Mouse (Mus musculus) liver, embryonic 13.5 days (tissue): ENCODE results near the gene Lpp. TPM values are rescaled to one million over a fixed set of nuclear protein-coding genes. Genes with fewer than 3 reads are reported as not detected.
A peak's percentile ranks its signal among the peaks of the same experiment; 100 is the strongest.

Source experiments
- ATAC-seq: fragments of 200-750 bp; cut with Nextera tagmentation; 2 replicates; pipeline ENCODE4 v1.8.0; 2017; ENCODE audit warnings: low read depth, mild to moderate bottlenecking, moderate number of reproducible peaks, moderate library complexity
- DNase-seq: peaks from one replicate; pipeline ENCODE4 v3.0.0; 2022
- H3K27ac ChIP-seq: fragments of 300-500 bp; sonication (generic); 2 replicates; pipeline ENCODE4 v1.5.1; 2015; ENCODE audit warnings: moderate library complexity, mild to moderate bottlenecking, inconsistent platforms
- H3K27me3 ChIP-seq: fragments of 300-500 bp; sonication (generic); 2 replicates; pipeline ENCODE4 v1.6.1; 2015; ENCODE audit warnings: mild to moderate bottlenecking, inconsistent platforms
- H3K36me3 ChIP-seq: fragments of 300-500 bp; sonication (generic); 2 replicates; pipeline ENCODE4 v1.6.1; 2015; ENCODE audit warnings: mild to moderate bottlenecking, inconsistent platforms
- H3K4me1 ChIP-seq: fragments of 300-500 bp; sonication (generic); replicated peaks from 2 replicates; pipeline ENCODE4 v1.6.1; 2015; ENCODE audit warnings: inconsistent platforms
- H3K4me2 ChIP-seq: fragments of 300-500 bp; sonication (generic); 2 replicates; pipeline ENCODE4 v1.6.1; 2015; ENCODE audit warnings: inconsistent platforms, mild to moderate bottlenecking, moderate library complexity
- H3K4me3 ChIP-seq: fragments of 300-500 bp; sonication (generic); replicated peaks from 2 replicates; pipeline ENCODE4 v1.5.1; 2015; ENCODE audit warnings: mild to moderate bottlenecking, inconsistent platforms
- H3K9ac ChIP-seq: fragments of 300-500 bp; sonication (generic); 2 replicates; pipeline ENCODE4 v1.6.1; 2015; ENCODE audit warnings: mild to moderate bottlenecking, inconsistent platforms
- H3K9me3 ChIP-seq: fragments of 300-500 bp; sonication (generic); replicated peaks from 2 replicates; pipeline ENCODE4 v1.6.1; 2016; ENCODE audit warnings: inconsistent platforms
- WGBS: fragments of 180-500 bp; shearing (Covaris S2); methylation state at CpG from one replicate; pipeline ENCODE4 v1.1.7; 2015; ENCODE audit not compliant: insufficient replicate concordance; 5-methylcytosine and 5-hydroxymethylcytosine counted together
- polyA plus RNA-seq: library from polyadenylated mRNA; unstranded; fragments of >200 nt; fragmentation: Nextera tagmentation; extraction: Ambion mirVana; gene quantifications from 2 replicates; pipeline ENCODE4 v1.2.1, GENCODE M21; 2015

Lpp gene
- polyA plus RNA-seq, 1 experiment from 2014 or later = 6.1 TPM

DNA sequence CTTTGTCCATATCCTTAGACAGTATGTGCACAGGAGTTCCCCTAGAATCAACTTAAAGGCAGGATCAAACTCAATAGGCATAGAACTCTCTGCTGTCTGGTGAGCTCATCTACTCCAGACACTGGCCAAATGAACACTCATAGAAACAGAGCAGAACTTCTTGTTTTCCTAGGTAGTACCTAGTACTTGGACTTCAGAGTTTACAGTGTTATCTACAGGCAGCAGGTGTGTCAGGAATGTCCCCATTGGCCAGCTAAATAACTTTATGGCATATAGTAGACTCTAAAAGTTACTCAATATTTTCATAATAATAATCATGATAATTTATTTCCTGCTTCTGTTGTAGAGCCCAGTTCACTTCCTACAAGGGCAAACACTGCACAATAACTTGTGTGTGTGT, 16.8 kb upstream of the Lpp start:
- H3K4me1 ChIP-seq = no peaks in the 10 kb centered on the region
- no peak overlapping the region for H3K27ac ChIP-seq
- H3K9ac ChIP-seq = no peak overlapping the region
- no peaks in the 10 kb centered on the region for H3K27me3 ChIP-seq
- no peaks in the 10 kb centered on the region for H3K9me3 ChIP-seq
- no peak for ATAC-seq
- no peaks in the 10 kb centered on the region for H3K36me3 ChIP-seq
- DNase-seq = no peak
- no peak overlapping the region for H3K4me3 ChIP-seq
- no peak overlapping the region for H3K4me2 ChIP-seq

DNA sequence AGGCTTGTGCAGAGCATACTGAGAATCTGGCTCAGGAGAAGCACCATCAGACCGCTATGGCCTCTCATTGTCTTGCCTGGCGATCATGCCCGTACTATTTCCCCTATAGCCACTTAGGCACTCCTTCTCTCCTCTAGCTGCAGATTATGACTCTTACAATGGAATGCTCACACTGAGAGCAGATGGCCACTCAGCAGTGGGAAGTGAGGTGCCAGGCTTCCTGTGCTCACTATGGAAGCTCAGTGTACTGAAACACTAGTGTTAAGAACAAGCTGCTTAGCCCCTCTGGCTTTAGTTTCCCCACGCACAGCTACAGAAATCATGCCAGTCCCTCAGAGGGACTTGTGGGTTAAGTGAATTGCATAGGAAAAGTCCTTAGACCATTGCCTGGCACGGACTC, 2.7 kb upstream of the Lpp start:
- Histone ChIP-seq H3K4me3 (no peak overlapping the region), H3K4me1 (no peaks in the 10 kb centered on the region), H3K27ac (no peak overlapping the region), H3K9ac (no peak overlapping the region), H3K27me3 (peaks cover 37% of the 10 kb centered on the region), H3K9me3 (no peaks in the 10 kb centered on the region), H3K36me3 (no peaks in the 10 kb centered on the region), H3K4me2 (no peak overlapping the region)
- no peak for DNase-seq
- ATAC-seq = no peak
- 71% methylated on average over 5 of the region's 5 CpGs for WGBS

DNA sequence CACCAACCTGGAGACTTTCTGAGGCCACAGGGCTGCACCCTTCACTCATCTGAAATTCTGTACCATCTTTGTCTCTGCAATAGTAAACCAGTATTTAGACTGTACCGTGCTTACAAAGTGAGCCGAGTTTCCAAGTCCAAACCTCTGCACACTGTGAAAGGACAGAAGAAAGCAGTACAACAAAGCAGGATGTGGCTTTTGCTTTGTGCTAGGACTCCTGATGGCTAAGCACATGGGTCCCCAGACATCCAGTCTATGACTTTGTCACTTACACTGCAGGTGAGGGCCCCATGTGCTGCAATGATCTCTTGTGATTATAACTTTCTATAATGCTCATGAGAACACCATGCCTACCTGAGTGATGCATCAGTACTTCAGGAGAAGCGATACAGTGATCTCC, 2.2 kb upstream of the Lpp start:
- Histone ChIP-seq H3K9ac (no peak overlapping the region), H3K4me1 (no peaks in the 10 kb centered on the region), H3K27me3 (peaks cover 37% of the 10 kb centered on the region), H3K27ac (no peak overlapping the region), H3K9me3 (no peaks in the 10 kb centered on the region), H3K36me3 (no peaks in the 10 kb centered on the region), H3K4me3 (no peak overlapping the region), H3K4me2 (no peak overlapping the region)
- ATAC-seq (no peak), DNase-seq (no peak)
- 67% methylated on average over 3 of the region's 3 CpGs for WGBS

DNA sequence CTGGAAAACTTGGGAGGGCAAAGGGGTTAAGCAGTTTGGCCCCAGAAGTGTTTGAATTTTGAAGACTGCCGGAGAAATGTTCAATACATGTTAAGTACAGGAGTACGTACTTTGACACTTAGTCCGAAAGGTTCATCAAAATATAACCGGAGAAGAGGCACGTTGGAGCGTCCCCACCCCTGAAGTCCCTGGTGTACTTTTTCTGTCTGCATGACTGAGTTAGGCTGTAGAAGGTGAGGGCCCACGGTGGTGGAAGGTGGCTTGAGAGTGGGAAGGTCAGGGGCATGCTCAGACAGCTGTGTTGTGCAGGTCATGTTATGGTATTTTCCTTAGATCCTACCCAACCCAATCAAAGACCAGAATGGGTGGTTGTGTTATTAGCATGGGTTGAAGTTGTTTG, 1.4 kb upstream of the Lpp start:
- ATAC-seq (no peak), DNase-seq (no peak)
- no peak overlapping the region for H3K27ac ChIP-seq
- H3K9me3 ChIP-seq = no peaks in the 10 kb centered on the region
- WGBS = 74% methylated on average over 7 of the region's 7 CpGs
- no peak overlapping the region for H3K4me3 ChIP-seq
- peak overlapping the region; percentile 72; the same call in 1 of the 2 replicates for H3K4me2 ChIP-seq
- peaks cover 8% of the 10 kb centered on the region for H3K4me1 ChIP-seq
- H3K36me3 ChIP-seq = no peaks in the 10 kb centered on the region
- peaks cover 37% of the 10 kb centered on the region for H3K27me3 ChIP-seq
- no peak overlapping the region for H3K9ac ChIP-seq

DNA sequence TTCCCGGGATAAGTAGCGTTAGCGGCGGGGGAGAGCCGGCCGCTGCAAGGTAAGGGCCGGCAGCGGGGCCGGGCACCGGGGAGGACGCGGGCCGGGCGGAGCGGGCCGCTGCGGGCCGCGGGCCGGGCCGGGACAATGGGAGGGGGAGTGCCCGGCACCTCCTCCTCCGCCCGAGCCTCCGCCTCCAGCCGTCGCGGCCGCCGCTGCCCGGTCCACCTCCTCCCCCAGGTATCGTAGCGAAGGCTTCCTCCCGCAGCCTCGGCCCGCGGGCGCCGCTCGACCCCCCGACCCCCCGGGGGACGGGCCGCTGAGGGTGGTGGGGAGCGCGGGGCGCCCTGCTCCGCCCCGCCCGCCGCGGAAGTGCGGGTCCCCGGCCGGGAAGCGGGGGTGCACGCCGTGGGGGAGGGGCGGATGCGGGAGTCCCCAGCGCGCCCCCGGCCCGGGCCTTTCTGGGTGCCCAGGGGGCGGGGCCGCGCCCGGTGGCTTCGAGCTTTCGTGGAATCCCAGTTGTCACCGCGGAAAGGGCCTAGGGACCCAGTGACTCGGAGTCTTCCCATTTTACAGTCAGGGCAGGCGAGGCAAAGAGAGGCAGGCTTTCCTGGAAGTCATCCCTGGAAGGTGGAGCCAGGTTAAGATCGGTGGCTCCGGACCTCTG, 376 bp downstream of the Lpp start:
- 1% methylated on average over 61 of the region's 76 CpGs for WGBS
- Histone ChIP-seq H3K9ac (peak overlapping the region; percentile 72), H3K27me3 (peaks cover 37% of the 10 kb centered on the region), H3K36me3 (no peaks in the 10 kb centered on the region), H3K27ac (peak overlapping the region; percentile 83), H3K9me3 (no peaks in the 10 kb centered on the region), H3K4me2 (peak overlapping the region; percentile 72), H3K4me3 (peak overlapping the region; percentile 66), H3K4me1 (peaks cover 24% of the 10 kb centered on the region)
- DNase-seq (no peak), ATAC-seq (peak; percentile 46; the same call in 1 of the 2 replicates)

DNA sequence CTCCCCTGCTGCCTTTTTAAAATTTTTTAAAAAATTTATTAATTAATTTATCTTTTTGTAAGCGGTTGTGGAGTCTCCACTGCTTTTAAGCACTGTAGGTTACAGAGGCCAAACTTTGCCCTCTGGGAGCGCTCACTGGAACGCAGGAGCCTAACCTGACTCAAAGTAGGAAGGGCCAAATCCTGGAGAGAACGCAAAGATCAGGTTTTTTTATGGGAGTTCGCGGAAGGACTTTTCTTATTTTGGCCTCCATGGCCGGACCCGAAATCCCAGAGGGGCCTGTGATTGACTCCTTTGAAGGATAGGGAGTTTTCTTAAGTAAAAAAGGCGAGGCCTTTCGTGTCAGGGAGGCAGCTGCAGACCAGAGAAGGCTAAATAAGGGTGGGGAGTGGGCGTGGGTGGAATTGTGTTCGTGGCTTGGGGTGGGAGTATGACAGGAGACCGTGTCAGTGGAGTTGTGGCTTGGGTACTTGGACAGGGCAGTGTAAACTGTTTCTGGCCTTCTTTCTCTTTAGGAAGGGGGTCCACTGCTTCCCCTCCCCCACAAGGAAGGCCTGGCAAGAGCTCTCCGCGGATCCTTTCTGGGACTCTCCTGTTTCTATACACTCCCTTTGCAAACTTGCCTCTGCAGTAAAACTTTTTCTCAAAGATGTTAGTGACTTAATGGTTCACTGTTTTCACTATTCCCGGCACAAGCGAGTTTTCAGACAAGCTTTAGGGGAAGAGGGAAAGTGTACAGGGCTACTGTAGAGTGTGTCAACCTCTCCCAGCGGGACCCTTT, 1.1 kb downstream of the Lpp start:
- peaks cover 27% of the 10 kb centered on the region for H3K4me1 ChIP-seq
- peak overlapping the region; percentile 72 for H3K9ac ChIP-seq
- peak overlapping the region; percentile 72 for H3K4me2 ChIP-seq
- H3K4me3 ChIP-seq = peak overlapping the region; percentile 66
- H3K27me3 ChIP-seq = peaks cover 37% of the 10 kb centered on the region
- no peaks in the 10 kb centered on the region for H3K9me3 ChIP-seq
- peak; percentile 20; the same call in 1 of the 2 replicates for ATAC-seq
- H3K36me3 ChIP-seq = no peaks in the 10 kb centered on the region
- DNase-seq = no peak
- H3K27ac ChIP-seq = peak overlapping the region; percentile 83
- 14% methylated on average over 18 of the region's 18 CpGs for WGBS

DNA sequence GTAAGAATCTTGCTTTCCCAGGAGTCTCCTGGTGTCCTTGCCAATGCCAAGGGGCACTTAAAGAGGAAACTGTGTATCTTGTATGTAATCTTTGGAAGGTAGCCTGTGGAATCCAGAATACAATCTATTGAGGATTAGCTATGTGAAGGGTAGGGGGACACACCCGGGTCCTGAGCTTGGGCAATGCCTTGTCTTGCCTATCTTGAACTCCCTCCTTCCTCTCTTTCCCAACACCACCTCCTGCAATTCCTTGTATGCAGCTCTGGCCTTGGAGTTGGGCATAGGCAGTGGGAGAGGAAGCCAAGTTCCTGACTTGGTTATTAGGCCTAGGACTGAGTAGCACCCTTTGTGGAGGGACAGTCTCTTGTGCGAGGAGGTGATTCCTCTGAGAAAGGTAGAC, 1.8 kb downstream of the Lpp start:
- Histone ChIP-seq H3K27me3 (peaks cover 37% of the 10 kb centered on the region), H3K9ac (0 out of 2 replicates have a peak overlapping the region, but pooled peaks have one; percentile 20), H3K4me1 (peaks cover 27% of the 10 kb centered on the region), H3K36me3 (no peaks in the 10 kb centered on the region), H3K9me3 (no peaks in the 10 kb centered on the region), H3K4me2 (peak overlapping the region; percentile 72), H3K4me3 (peak overlapping the region; percentile 66; the same call in 1 of the 2 replicates), H3K27ac (no peak overlapping the region)
- no peak for DNase-seq
- no peak for ATAC-seq
- WGBS = 61% methylated on average over 2 of the region's 2 CpGs

DNA sequence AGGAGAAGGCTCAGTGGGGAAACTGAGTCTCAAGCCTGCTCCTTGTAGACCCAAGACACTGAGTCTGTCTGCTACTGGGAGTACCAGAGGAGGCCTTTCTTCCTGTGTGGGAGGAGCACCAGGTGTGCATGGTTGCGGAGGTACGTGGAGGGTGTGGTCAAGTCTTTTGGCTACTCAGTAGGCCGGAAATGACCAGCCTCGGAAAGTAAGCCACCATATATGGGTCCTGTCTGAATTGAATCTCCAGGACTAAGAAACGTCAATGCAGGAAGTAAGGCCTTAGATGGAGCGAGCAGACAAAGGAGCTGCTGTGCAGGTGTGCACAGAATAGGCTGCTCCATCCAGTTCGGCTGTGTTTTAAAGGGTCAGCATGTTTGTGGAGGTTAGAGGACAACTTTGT, 3.2 kb downstream of the Lpp start:
- peaks cover 27% of the 10 kb centered on the region for H3K4me1 ChIP-seq
- H3K27ac ChIP-seq = no peak overlapping the region
- peaks cover 37% of the 10 kb centered on the region for H3K27me3 ChIP-seq
- ATAC-seq (no peak), DNase-seq (no peak)
- no peak overlapping the region for H3K9ac ChIP-seq
- 69% methylated on average over 7 of the region's 7 CpGs for WGBS
- H3K4me3 ChIP-seq = no peak overlapping the region
- H3K36me3 ChIP-seq = no peaks in the 10 kb centered on the region
- H3K9me3 ChIP-seq = no peaks in the 10 kb centered on the region
- H3K4me2 ChIP-seq = no peak overlapping the region

DNA sequence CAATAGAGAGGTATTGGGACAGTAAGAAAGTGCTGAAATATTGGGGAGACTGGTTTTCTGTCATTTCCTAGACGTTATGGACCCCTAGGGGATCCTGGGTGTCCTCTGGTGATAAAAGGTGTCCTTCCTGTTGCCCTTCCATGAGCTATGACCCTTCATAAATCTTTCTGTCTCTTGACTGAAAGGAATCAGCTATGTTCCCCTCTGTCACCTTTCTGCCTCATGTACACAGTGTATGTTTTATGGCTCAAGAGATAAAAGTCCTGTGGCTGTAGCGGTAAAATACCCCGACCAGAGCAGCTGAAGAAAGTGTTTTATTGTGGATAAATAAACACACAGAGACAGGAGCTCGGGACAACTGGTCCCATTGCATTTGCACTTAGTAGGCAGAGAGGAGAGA, 5.2 kb downstream of the Lpp start:
- no peaks in the 10 kb centered on the region for H3K9me3 ChIP-seq
- H3K4me2 ChIP-seq = peak overlapping the region; percentile 21; the same call in 1 of the 2 replicates
- peaks cover 30% of the 10 kb centered on the region for H3K4me1 ChIP-seq
- no peak overlapping the region for H3K9ac ChIP-seq
- H3K36me3 ChIP-seq = no peaks in the 10 kb centered on the region
- DNase-seq = no peak
- 27% methylated on average over 4 of the region's 4 CpGs for WGBS
- H3K27ac ChIP-seq = peak overlapping the region; percentile 2; the same call in 1 of the 2 replicates
- peaks cover 18% of the 10 kb centered on the region for H3K27me3 ChIP-seq
- ATAC-seq = no peak
- H3K4me3 ChIP-seq = no peak overlapping the region

DNA sequence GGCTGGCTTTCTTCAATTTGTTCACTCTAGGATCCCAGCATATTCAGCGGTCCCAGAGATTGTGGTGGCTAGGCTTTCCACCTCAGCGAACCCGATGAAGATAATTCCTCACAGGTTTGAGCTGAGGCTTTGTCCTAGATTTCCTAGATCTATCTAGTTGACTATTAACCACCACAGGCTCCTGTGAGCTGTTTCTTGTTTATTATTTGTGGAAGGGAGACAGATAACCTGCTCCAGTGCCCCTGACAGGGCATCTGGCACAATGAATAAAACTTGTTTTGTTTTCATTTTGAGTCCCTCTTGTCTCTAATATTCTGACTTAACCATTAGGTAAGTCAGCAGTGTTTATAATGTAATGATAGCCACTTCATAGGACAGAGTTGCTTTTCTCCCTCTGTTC, 5.6 kb downstream of the Lpp start:
- 59% methylated on average over 3 of the region's 3 CpGs for WGBS
- H3K9me3 ChIP-seq = no peaks in the 10 kb centered on the region
- no peak overlapping the region for H3K9ac ChIP-seq
- H3K27ac ChIP-seq = peak overlapping the region; percentile 19; the same call in 1 of the 2 replicates
- no peak for DNase-seq
- no peaks in the 10 kb centered on the region for H3K36me3 ChIP-seq
- H3K4me2 ChIP-seq = peak overlapping the region; percentile 21; the same call in 1 of the 2 replicates
- H3K4me3 ChIP-seq = no peak overlapping the region
- H3K4me1 ChIP-seq = peaks cover 32% of the 10 kb centered on the region
- peaks cover 14% of the 10 kb centered on the region for H3K27me3 ChIP-seq
- no peak for ATAC-seq

DNA sequence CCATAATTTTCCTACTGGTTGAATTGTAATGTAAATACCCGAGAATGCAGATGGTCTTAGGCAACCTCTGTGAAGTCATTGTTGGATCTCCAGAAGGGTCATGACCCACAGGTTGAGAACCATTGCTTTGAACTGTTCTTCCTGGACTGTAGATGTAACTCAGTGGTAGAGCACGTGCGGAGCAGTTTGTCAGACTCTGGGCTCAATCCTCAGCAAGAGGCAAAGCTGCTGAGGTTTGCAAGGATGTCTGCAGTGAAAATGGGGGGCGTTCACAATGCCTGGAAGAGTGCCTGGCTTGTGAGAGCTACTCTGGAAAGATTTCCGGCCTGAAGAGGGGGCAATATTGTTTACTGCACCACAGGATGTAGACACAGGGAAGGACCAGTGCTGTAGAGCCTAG, 6.2 kb downstream of the Lpp start:
- Histone ChIP-seq H3K9me3 (no peaks in the 10 kb centered on the region), H3K4me1 (peaks cover 32% of the 10 kb centered on the region), H3K9ac (no peak overlapping the region), H3K36me3 (no peaks in the 10 kb centered on the region), H3K27ac (peak overlapping the region; percentile 19; the same call in 1 of the 2 replicates), H3K27me3 (peaks cover 8% of the 10 kb centered on the region), H3K4me2 (no peak overlapping the region), H3K4me3 (no peak overlapping the region)
- 33% methylated on average over 5 of the region's 5 CpGs for WGBS
- ATAC-seq = no peak; the same call in 1 of the 2 replicates
- no peak for DNase-seq
